Mouse (Mus musculus): ENCODE measurements around the gene Olfr1362. TPM values are rescaled to one million over a fixed set of nuclear protein-coding genes. Genes with fewer than 3 reads are reported as not detected.

Gene Olfr1362
- polyA plus RNA-seq (2014; fragmentation: Illumina TruSeq; extraction: RNeasy Lipid Tissue Mini Kit (QIAGEN cat#74804); ENCODE audit: low read depth, low replicate concordance), result not detected

DNA sequence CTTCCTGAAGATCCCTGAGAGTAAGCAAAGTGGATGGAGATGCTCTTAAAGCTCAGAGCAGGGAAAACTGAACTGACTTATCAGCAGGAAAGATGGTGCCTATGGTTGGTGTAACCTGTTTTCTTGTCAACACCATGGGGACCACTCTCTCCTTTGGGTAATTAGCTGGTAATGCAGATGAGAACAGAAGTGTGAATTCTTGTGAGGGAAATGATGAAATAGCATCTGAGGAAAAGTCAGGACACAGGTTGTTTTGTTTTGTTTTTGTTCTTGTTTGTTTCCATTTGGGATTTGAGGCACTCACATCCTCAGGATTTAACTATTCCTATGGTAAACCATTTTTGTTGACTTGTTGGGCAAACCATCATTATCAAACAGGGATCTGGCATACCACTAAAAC lies at the start of gene Olfr1362:
Gene Olfr1362, minus strand, starts transcription at position 101 of the 400 bp plus-strand sequence.

DNA sequence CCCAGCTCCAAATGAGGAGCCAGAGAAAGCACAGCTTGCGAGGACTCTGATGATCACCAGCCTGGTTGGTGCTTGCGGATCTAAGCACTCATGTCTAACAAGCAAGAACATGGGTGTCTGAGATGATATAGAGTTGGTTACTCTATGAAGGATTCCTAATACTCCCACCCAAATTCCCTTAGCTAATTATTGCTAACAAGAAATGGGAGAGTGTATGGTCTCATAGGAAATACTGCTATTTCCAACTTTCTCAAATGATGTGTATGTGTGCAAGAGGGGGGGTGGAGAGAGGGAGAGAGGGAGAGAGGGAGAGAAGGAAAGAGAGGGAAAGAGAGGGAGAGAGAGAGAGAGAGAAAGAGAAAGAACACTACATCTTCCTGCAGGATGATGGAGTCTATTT lies 49.5 kb upstream of the Olfr1362 start, which contains the start of gene Olfr1361:
Gene Olfr1361, minus strand, starts transcription at position 101 of the 400 bp plus-strand sequence.

DNA sequence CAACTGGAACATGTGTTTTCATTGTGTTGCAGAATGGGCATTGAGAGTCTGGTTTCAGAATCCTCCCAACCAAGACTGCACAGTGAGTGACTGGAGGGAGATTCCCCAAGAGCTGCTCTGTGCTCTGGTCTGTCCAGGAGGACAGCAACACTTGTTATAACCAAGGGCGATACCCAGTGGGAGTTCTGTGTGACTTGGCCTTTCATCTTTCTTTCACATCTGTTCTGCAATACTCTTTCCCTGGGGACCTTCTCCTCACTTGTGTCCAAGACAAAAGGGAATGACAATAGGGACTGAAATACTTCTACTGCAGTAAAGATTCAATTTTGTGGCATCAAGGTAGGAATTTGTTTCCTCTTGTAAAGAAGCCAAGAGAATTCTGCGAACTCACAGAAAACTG lies 28.6 kb upstream of the Olfr1362 start, which contains the start of gene Olfr11:
Gene Olfr11, minus strand, starts transcription at position 101 of the 400 bp plus-strand sequence.

DNA sequence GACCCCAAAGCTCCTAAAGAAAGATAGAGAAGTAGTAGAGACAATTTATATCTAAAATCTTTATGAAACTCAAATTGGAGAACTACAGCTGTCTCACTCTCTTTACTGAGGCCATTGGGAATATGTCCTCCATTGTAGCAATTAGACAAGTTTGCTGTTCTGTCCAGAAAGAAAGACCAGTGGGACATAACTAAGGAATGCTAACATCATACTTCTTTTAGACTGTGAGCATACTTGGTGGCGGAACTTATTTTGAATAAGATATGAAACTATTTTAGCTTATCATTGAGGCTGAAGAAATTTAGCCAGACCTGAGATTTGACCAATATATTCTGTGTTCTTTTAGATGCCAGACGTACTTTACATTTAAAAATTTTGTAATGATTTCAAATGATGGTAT lies 32.2 kb downstream of the Olfr1362 start, which contains the start of gene Olfr1364:
Gene Olfr1364, minus strand, starts transcription at position 101 of the 400 bp plus-strand sequence.

Other genes starting within 250 kb of the Olfr1362 start
- gene Zkscan3, start 211.3 kb downstream of the Olfr1362 start, polyA plus RNA-seq (2014; fragmentation: Illumina TruSeq; extraction: RNeasy Lipid Tissue Mini Kit (QIAGEN cat#74804); ENCODE audit: low read depth, low replicate concordance), result 58.9 TPM
- gene Pgbd1, start 173.0 kb downstream of the Olfr1362 start, polyA plus RNA-seq (2014; fragmentation: Illumina TruSeq; extraction: RNeasy Lipid Tissue Mini Kit (QIAGEN cat#74804); ENCODE audit: low read depth, low replicate concordance), result 2.0 TPM
- 52.2 TPM for gene Zscan26, start 160.3 kb downstream of the Olfr1362 start, polyA plus RNA-seq (2014; fragmentation: Illumina TruSeq; extraction: RNeasy Lipid Tissue Mini Kit (QIAGEN cat#74804); ENCODE audit: low read depth, low replicate concordance)
- gene Nkapl, start 145.5 kb downstream of the Olfr1362 start, polyA plus RNA-seq (2014; fragmentation: Illumina TruSeq; extraction: RNeasy Lipid Tissue Mini Kit (QIAGEN cat#74804); ENCODE audit: low read depth, low replicate concordance), result 3.8 TPM
- 3.7 TPM for gene Zkscan4, start 135.1 kb downstream of the Olfr1362 start, polyA plus RNA-seq (2014; fragmentation: Illumina TruSeq; extraction: RNeasy Lipid Tissue Mini Kit (QIAGEN cat#74804); ENCODE audit: low read depth, low replicate concordance)
- not detected for gene Gm10065, start 134.6 kb downstream of the Olfr1362 start, polyA plus RNA-seq (2014; fragmentation: Illumina TruSeq; extraction: RNeasy Lipid Tissue Mini Kit (QIAGEN cat#74804); ENCODE audit: low read depth, low replicate concordance)
- 1.2 TPM for gene AK157302, start 118.8 kb downstream of the Olfr1362 start, polyA plus RNA-seq (2014; fragmentation: Illumina TruSeq; extraction: RNeasy Lipid Tissue Mini Kit (QIAGEN cat#74804); ENCODE audit: low read depth, low replicate concordance)
- gene Gm11273, start 112.6 kb downstream of the Olfr1362 start, polyA plus RNA-seq (2014; fragmentation: Illumina TruSeq; extraction: RNeasy Lipid Tissue Mini Kit (QIAGEN cat#74804); ENCODE audit: low read depth, low replicate concordance), result 6.9 TPM
- gene Zkscan8, start 82.9 kb downstream of the Olfr1362 start, polyA plus RNA-seq (2014; fragmentation: Illumina TruSeq; extraction: RNeasy Lipid Tissue Mini Kit (QIAGEN cat#74804); ENCODE audit: low read depth, low replicate concordance), result 8.4 TPM
- not detected for gene Olfr1366, start 71.2 kb downstream of the Olfr1362 start, polyA plus RNA-seq (2014; fragmentation: Illumina TruSeq; extraction: RNeasy Lipid Tissue Mini Kit (QIAGEN cat#74804); ENCODE audit: low read depth, low replicate concordance)
- gene Olfr1535, start 54.1 kb downstream of the Olfr1362 start, polyA plus RNA-seq (2014; fragmentation: Illumina TruSeq; extraction: RNeasy Lipid Tissue Mini Kit (QIAGEN cat#74804); ENCODE audit: low read depth, low replicate concordance), result not detected
- gene Olfr1364, start 32.3 kb downstream of the Olfr1362 start, polyA plus RNA-seq (2014; fragmentation: Illumina TruSeq; extraction: RNeasy Lipid Tissue Mini Kit (QIAGEN cat#74804); ENCODE audit: low read depth, low replicate concordance), result not detected
- gene Olfr11, start 28.5 kb upstream of the Olfr1362 start, polyA plus RNA-seq (2014; fragmentation: Illumina TruSeq; extraction: RNeasy Lipid Tissue Mini Kit (QIAGEN cat#74804); ENCODE audit: low read depth, low replicate concordance), result not detected
- not detected for gene Olfr1361, start 49.4 kb upstream of the Olfr1362 start, polyA plus RNA-seq (2014; fragmentation: Illumina TruSeq; extraction: RNeasy Lipid Tissue Mini Kit (QIAGEN cat#74804); ENCODE audit: low read depth, low replicate concordance)
- not detected for gene Olfr1360, start 63.4 kb upstream of the Olfr1362 start, polyA plus RNA-seq (2014; fragmentation: Illumina TruSeq; extraction: RNeasy Lipid Tissue Mini Kit (QIAGEN cat#74804); ENCODE audit: low read depth, low replicate concordance)
- not detected for gene Olfr1359, start 84.1 kb upstream of the Olfr1362 start, polyA plus RNA-seq (2014; fragmentation: Illumina TruSeq; extraction: RNeasy Lipid Tissue Mini Kit (QIAGEN cat#74804); ENCODE audit: low read depth, low replicate concordance)
- not detected for gene Hist1h2bl, start 102.1 kb upstream of the Olfr1362 start, polyA plus RNA-seq (2014; fragmentation: Illumina TruSeq; extraction: RNeasy Lipid Tissue Mini Kit (QIAGEN cat#74804); ENCODE audit: low read depth, low replicate concordance)
- gene Hist1h2ai, start 102.4 kb upstream of the Olfr1362 start, polyA plus RNA-seq (2014; fragmentation: Illumina TruSeq; extraction: RNeasy Lipid Tissue Mini Kit (QIAGEN cat#74804); ENCODE audit: low read depth, low replicate concordance), result not detected
- not detected for gene Hist1h3h, start 103.6 kb upstream of the Olfr1362 start, polyA plus RNA-seq (2014; fragmentation: Illumina TruSeq; extraction: RNeasy Lipid Tissue Mini Kit (QIAGEN cat#74804); ENCODE audit: low read depth, low replicate concordance)
- not detected for gene Hist1h2bm, start 108.0 kb upstream of the Olfr1362 start, polyA plus RNA-seq (2014; fragmentation: Illumina TruSeq; extraction: RNeasy Lipid Tissue Mini Kit (QIAGEN cat#74804); ENCODE audit: low read depth, low replicate concordance)
- gene Hist1h4j, start 121.0 kb upstream of the Olfr1362 start, polyA plus RNA-seq (2014; fragmentation: Illumina TruSeq; extraction: RNeasy Lipid Tissue Mini Kit (QIAGEN cat#74804); ENCODE audit: low read depth, low replicate concordance), result 1.1 TPM
- not detected for gene Hist1h4k, start 136.5 kb upstream of the Olfr1362 start, polyA plus RNA-seq (2014; fragmentation: Illumina TruSeq; extraction: RNeasy Lipid Tissue Mini Kit (QIAGEN cat#74804); ENCODE audit: low read depth, low replicate concordance)
- not detected for gene Hist1h2ak, start 139.8 kb upstream of the Olfr1362 start, polyA plus RNA-seq (2014; fragmentation: Illumina TruSeq; extraction: RNeasy Lipid Tissue Mini Kit (QIAGEN cat#74804); ENCODE audit: low read depth, low replicate concordance)
- gene Hist1h2bn, start 140.1 kb upstream of the Olfr1362 start, polyA plus RNA-seq (2014; fragmentation: Illumina TruSeq; extraction: RNeasy Lipid Tissue Mini Kit (QIAGEN cat#74804); ENCODE audit: low read depth, low replicate concordance), result not detected
- not detected for gene Hist1h1b, start 166.6 kb upstream of the Olfr1362 start, polyA plus RNA-seq (2014; fragmentation: Illumina TruSeq; extraction: RNeasy Lipid Tissue Mini Kit (QIAGEN cat#74804); ENCODE audit: low read depth, low replicate concordance)
- not detected for gene Hist1h3i, start 169.3 kb upstream of the Olfr1362 start, polyA plus RNA-seq (2014; fragmentation: Illumina TruSeq; extraction: RNeasy Lipid Tissue Mini Kit (QIAGEN cat#74804); ENCODE audit: low read depth, low replicate concordance)
- not detected for gene Hist1h2an, start 173.2 kb upstream of the Olfr1362 start, polyA plus RNA-seq (2014; fragmentation: Illumina TruSeq; extraction: RNeasy Lipid Tissue Mini Kit (QIAGEN cat#74804); ENCODE audit: low read depth, low replicate concordance)
- 1.7 TPM for gene Hist1h2bp, start 173.4 kb upstream of the Olfr1362 start, polyA plus RNA-seq (2014; fragmentation: Illumina TruSeq; extraction: RNeasy Lipid Tissue Mini Kit (QIAGEN cat#74804); ENCODE audit: low read depth, low replicate concordance)
- gene Hist1h2bq, start 196.2 kb upstream of the Olfr1362 start, polyA plus RNA-seq (2014; fragmentation: Illumina TruSeq; extraction: RNeasy Lipid Tissue Mini Kit (QIAGEN cat#74804); ENCODE audit: low read depth, low replicate concordance), result 1.0 TPM
- not detected for gene Hist1h2ao, start 196.4 kb upstream of the Olfr1362 start, polyA plus RNA-seq (2014; fragmentation: Illumina TruSeq; extraction: RNeasy Lipid Tissue Mini Kit (QIAGEN cat#74804); ENCODE audit: low read depth, low replicate concordance)
- gene Hist1h4m, start 197.7 kb upstream of the Olfr1362 start, polyA plus RNA-seq (2014; fragmentation: Illumina TruSeq; extraction: RNeasy Lipid Tissue Mini Kit (QIAGEN cat#74804); ENCODE audit: low read depth, low replicate concordance), result not detected
- gene Hist1h4n, start 218.2 kb upstream of the Olfr1362 start, polyA plus RNA-seq (2014; fragmentation: Illumina TruSeq; extraction: RNeasy Lipid Tissue Mini Kit (QIAGEN cat#74804); ENCODE audit: low read depth, low replicate concordance), result 2.9 TPM
- not detected for gene Hist1h2ap, start 219.5 kb upstream of the Olfr1362 start, polyA plus RNA-seq (2014; fragmentation: Illumina TruSeq; extraction: RNeasy Lipid Tissue Mini Kit (QIAGEN cat#74804); ENCODE audit: low read depth, low replicate concordance)
- 0.46 TPM for gene Hist1h2br, start 219.7 kb upstream of the Olfr1362 start, polyA plus RNA-seq (2014; fragmentation: Illumina TruSeq; extraction: RNeasy Lipid Tissue Mini Kit (QIAGEN cat#74804); ENCODE audit: low read depth, low replicate concordance)